Mouse (Mus musculus) G1E (cell line): ENCODE data around the gene Il2rb.

ENCODE experiments used
- CTCF ChIP-seq: IDR thresholded peaks from 2 replicates; pipeline ENCODE4 v1.5.1; 2012; ENCODE audit warnings: low read depth, low read length, inconsistent platforms, mixed read lengths
- GATA1 ChIP-seq: IDR thresholded peaks from 2 replicates; pipeline ENCODE4 v1.6.1; 2012; ENCODE audit warnings: borderline replicate concordance, low read length, inconsistent platforms, mixed read lengths

GRCm38 (mm10) chr15:78442231-78442630 lies 52.8 kb downstream of the Il2rb start:
- TF ChIP-seq CTCF = no peak
- no peak for TF ChIP-seq GATA1
